Mouse (Mus musculus): ENCODE data around the gene Fgfbp3.
"Not testable (repeated sequence)": the region's sequence is repeated elsewhere in the genome, so short reads cannot be mapped to it uniquely, and the experiment has no call there.

The Fgfbp3 gene

DNA sequence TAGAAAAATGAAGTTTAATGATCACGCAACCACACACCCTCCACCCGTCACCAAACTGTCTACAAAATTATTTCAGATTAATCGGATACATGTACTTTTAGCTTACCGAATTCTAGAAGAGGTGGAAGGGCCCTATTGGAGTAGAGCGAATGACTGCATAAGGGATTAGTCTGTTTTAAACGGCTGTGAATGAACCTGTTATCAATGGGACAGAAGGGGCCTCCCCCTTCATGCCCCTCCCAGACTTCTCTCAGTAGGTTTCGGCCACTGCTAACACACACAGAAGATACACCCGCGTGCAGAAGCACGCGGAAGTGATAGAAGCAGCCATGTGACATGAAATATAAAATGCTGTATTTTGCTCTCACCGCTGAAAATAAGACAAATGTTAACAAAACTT lies at the start of gene Fgfbp3:
Gene Fgfbp3, minus strand, starts transcription at position 150 of the 400 bp plus-strand sequence.
- DNase-seq (ENCODE audit: low read depth, low spot score) = no peak

- not testable (repeated sequence) for DNase-seq (ENCODE audit: low read depth, low spot score)
These were observed 43.3 kb upstream of the Fgfbp3 start for GRCm38 (mm10) chr19:36962544-36963260.

DNA sequence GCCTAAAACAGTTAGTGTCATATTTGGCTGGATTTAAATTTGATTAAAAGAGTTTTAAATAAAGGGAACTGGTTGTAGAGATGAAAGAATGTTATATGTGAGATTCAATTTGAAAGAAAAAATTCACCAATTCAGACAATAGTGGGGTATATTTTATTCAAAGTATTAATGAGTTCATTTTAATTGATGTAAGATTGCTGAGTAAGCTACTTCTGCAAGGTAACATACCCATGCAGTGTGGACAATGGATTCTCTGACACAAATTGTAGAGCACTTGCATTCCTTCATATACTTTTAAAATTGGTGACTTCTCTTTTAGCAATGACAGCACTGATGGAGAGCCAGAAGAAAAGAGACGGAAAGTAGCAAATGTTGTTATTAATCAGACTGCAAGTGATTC lies 41.9 kb upstream of the Fgfbp3 start:
- DNase-seq (ENCODE audit: low read depth, low spot score) = no peak

DNA sequence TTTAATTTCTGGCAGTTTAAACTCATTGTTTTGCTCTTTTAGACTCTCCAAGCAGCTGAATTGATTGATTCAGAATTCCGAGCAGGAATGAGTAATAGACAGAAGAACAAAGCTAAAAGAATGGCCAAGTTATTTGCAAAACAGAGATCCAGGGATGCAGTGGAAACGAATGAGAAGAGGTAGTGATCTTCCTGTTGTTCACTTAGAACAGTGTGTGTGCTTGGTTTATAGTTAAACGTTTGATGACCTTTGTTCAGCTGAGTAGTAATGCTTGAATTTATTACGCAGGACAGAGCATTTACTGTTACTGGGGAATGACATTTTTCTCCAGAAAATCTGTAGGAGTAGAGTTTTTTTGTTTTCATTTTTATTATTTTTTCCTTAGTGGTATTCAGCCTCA lies 38.9 kb upstream of the Fgfbp3 start:
- no peak for DNase-seq (ENCODE audit: low read depth, low spot score)

DNA sequence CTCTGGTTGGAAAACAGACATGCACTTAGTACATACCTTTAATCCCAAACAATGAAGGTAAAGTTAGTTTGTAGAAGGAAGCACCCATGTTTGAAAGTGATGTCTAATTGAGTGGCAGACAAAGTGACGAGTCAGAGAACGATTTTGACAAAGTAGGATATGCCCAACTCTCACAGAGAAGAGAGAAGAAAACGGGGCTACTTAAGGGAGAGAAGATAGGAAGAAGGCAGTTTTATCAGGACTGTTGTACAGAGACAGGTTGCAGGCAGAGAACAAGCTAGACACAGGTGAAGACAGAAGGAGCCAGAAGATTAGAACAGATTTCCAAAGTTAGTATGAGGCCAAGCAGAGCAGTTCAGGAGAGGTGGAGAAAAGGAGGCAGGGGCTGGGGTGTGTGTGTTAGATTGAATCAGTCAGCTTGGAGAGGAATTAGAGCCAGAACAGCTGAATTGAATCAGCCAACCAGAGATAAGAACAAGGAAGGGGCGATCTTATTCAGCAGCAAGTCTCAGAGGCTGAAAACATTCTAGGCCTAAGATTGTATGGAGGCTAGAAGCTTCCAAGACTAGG lies 34.3 kb upstream of the Fgfbp3 start:
- DNase-seq (ENCODE audit: low read depth, low spot score) = no peak

- DNase-seq (ENCODE audit: low read depth, low spot score) = no peak
These were observed 20.6 kb upstream of the Fgfbp3 start for GRCm38 (mm10) chr19:36940064-36940463.

GRCm38 (mm10) chr19:36938008-36938407 lies 18.6 kb upstream of the Fgfbp3 start:
- no peak for DNase-seq (ENCODE audit: low read depth, low spot score)

DNA sequence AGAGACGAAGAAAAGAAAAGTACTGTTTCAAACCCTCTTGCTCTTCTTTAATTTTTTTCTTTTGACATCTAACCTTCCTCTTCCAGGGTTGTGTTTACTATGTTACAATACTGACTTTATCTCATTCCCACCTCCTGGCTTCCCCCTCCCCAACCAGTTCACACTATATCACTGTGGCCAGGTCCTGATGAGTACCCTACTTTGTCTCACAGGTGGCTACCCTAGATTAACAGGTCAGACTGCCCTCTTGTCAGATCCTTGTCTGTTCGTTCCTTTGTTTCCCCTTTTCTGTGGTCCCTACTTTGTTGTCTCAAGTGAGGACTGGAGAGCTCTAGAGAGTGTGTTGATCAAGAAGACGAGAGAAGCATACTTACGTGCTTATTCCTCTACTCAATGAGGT lies 16.9 kb upstream of the Fgfbp3 start:
- no peak for DNase-seq (ENCODE audit: low read depth, low spot score)

DNA sequence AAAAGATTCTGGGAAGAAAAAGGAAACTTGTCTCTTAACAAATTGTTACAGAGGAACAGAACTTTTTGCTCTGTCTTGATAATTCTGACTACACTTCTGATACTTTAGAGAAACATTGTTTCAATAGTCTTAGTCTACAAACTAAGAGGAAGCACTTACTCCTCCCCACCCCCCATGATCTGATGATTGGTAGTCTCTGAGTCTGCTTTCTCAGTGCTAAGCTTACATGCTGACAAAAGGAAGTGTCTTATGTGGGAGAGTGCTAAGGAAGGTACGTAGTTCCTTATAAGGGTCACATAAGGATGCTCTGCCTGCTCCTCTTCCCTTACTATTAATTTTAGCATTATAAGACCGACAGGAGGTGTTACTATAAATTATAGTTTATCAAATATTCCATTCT lies 13.2 kb upstream of the Fgfbp3 start:
- no peak for DNase-seq (ENCODE audit: low read depth, low spot score)

GRCm38 (mm10) chr19:36932097-36932496 lies 12.7 kb upstream of the Fgfbp3 start:
- no peak for DNase-seq (ENCODE audit: low read depth, low spot score)

DNA sequence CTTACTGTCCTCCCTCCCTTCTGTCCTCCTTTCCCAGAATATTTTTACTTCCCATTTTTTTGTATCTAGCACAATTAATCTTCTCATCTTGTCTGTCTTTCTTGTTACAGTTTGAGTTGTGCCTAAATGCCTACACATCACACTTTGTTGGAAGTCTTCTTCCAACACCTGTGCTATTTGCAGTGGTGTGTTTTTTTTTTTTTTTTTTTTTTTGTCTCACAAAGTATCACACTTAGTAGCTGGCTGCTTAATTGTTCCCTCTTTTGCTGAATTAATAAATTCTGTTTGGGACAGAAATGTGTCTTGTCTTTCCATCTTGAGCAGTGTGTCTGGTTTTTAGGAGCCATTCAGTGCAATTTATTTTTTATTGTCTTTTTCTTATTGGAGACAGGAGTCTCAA lies 10.4 kb upstream of the Fgfbp3 start:
- DNase-seq (ENCODE audit: low read depth, low spot score) = no peak

- no peak for DNase-seq (ENCODE audit: low read depth, low spot score)
These were observed 8.5 kb upstream of the Fgfbp3 start for GRCm38 (mm10) chr19:36927800-36928361.

- no peak for DNase-seq (ENCODE audit: low read depth, low spot score)
These were observed 7.3 kb upstream of the Fgfbp3 start for GRCm38 (mm10) chr19:36926553-36927236.

DNA sequence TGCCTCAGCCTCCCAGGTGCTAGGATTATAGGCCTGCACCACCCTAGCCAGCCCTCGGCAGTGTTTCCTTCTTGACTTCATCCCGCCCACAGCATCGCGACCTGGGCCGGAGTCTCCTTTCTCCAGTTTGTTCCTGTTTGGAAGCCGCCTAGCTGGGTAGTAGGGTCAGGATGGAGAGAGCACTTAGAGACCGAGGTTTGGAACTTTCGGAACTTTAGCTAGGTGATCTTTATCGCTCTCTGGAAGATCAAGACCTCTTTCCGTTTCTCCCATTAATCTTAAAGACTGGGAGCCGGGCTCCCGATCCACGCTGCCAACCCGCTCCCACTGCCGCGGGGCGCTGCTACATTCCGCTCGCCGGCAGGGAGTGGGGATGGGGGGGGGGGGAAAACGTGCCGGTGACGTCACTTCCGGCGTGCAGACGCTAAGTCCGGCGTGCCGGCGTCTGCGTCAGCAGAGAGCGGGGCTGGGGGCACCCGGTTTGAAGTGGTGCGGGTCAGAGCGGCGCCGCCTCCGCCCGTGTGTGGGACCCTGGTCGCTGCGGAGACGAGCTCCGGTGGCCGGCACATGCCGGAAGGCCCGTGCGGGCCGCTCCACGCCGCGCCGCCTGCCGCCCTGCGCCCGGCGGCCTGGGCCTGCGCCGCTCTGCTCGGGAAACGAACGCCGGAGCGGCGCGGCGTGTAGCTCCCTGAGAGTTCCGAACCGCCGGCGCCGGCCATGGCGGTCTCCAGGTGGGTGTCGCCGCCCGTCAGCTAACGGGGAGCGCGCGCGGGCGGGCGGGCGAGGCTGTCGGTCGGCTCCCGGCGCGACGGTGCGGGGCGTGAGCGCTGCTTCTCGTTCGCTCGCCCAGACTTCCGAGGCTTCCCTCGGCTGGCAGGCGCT lies 6.5 kb upstream of the Fgfbp3 start, which contains the start of gene Btaf1:
Gene Btaf1, plus strand, starts transcription at position 409 of the 882 bp plus-strand sequence.
- DNase-seq (ENCODE audit: low read depth, low spot score) = peak; percentile 91

- DNase-seq (ENCODE audit: low read depth, low spot score) = no peak
These were observed 3.5 kb upstream of the Fgfbp3 start for GRCm38 (mm10) chr19:36922936-36923335.

GRCm38 (mm10) chr19:36922015-36922414 lies 2.6 kb upstream of the Fgfbp3 start:
- DNase-seq (ENCODE audit: low read depth, low spot score) = peak; percentile 45

- peak; percentile 52 for DNase-seq (ENCODE audit: low read depth, low spot score)
These were observed 744 bp downstream of the Fgfbp3 start for GRCm38 (mm10) chr19:36918441-36919301.

GRCm38 (mm10) chr19:36916876-36917389 lies 2.5 kb downstream of the Fgfbp3 start:
- no peak for DNase-seq (ENCODE audit: low read depth, low spot score)

GRCm38 (mm10) chr19:36916206-36916605 lies 3.2 kb downstream of the Fgfbp3 start:
- DNase-seq (ENCODE audit: low read depth, low spot score) = no peak

- no peak for DNase-seq (ENCODE audit: low read depth, low spot score)
These were observed 6.4 kb downstream of the Fgfbp3 start for GRCm38 (mm10) chr19:36913064-36913463.
